Mouse (Mus musculus) adrenal gland, postnatal 4 days (tissue): Measurements from ENCODE around the gene Oca2. TPM values are rescaled to one million over a fixed set of nuclear protein-coding genes. Genes with fewer than 3 reads are reported as not detected.

Experiments
- DNase-seq, 2 experiments: peaks; one replicate each; pipeline ENCODE4 v3.0.0; 2021 to 2022; ENCODE audit warnings: low spot score in 2 of 2, mixed read lengths in 2 of 2
- total RNA-seq, 2 experiments: library from RNA; stranded (reverse); gene quantifications; 2 replicates each; pipeline ENCODE4 v1.2.3; 2021

Oca2 gene
- total RNA-seq, 2 experiments from 2014 or later: 8.8 to 9.6 TPM

DNA sequence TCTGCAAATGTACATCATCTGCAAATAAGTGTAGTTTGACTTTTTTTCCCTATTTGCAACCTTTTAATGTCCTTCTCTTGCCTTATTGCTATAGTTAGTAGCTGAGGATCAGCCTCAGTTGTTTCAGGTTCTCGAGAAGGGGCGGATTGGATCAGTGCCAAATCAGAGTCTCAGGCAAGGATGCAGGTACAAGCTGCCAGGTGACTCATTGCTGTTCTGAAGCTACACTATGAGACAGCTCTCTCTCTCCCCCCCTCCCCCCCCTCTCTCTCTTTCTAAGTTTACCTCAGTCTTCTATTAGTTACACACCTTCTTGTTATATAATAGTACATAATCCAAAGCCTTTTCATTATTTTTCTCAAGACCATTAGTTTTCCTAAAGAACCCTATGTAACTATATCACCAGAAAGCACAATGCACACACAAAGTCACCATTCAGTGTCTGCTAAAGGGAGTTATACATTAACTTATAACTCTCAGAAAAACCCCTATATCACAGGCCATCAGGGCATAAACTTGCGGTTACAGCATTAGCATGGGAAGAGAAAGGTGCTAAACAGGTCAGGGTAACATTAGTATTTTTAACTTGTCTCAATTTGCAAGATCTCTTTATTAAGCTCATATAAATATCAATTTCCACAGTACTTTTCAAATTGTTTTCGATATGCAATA lies 142.3 kb downstream of the Oca2 start:
- DNase-seq: no peak

DNA sequence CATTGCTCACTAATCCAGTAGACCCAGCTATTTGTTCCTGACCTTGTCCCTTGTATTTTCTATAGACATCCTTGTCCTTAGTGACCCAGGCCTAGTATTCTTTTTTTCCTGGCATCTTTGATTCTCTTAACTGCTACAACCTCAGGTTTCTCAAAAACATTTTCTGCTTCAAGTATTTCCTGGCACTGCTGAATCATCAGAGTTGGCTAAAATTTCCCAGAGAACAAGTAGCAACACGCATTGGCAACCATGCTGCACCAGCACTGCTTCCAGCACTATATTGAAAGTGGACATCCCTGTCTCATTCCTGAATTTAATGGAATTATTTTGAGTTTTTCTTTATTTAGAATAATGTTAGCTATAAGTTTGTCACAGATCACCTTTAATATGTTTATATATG lies 143.1 kb downstream of the Oca2 start:
- no peak for DNase-seq

- no peak for DNase-seq
Observed at GRCm38 (mm10) chr7:56388295-56388694, 148.7 kb downstream of the Oca2 start.

GRCm38 (mm10) chr7:56418182-56418836 lies 178.7 kb downstream of the Oca2 start:
- no peak for DNase-seq

GRCm38 (mm10) chr7:56419253-56419844 lies 179.8 kb downstream of the Oca2 start:
- no peak for DNase-seq

GRCm38 (mm10) chr7:56421946-56422345 lies 182.4 kb downstream of the Oca2 start:
- no peak for DNase-seq

DNA sequence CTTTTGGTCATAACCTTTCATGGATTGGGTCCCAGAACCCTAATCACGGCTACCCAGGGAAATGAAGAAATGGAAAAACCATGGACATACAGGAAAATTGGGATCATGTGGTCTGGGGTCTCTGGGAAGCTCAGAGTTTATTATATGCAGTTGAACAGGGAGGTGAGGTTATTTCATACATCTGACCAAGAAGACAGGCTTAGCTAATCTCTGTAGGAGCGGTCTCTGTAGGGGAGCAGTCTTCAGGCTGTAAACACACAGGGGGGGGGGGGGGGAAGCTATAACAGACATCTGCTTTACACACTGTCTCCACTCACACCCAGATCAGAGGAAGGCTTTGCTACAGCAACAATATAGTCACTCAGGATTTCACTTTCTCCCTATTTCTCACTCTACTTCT lies 184.0 kb downstream of the Oca2 start:
- DNase-seq: no peak

DNA sequence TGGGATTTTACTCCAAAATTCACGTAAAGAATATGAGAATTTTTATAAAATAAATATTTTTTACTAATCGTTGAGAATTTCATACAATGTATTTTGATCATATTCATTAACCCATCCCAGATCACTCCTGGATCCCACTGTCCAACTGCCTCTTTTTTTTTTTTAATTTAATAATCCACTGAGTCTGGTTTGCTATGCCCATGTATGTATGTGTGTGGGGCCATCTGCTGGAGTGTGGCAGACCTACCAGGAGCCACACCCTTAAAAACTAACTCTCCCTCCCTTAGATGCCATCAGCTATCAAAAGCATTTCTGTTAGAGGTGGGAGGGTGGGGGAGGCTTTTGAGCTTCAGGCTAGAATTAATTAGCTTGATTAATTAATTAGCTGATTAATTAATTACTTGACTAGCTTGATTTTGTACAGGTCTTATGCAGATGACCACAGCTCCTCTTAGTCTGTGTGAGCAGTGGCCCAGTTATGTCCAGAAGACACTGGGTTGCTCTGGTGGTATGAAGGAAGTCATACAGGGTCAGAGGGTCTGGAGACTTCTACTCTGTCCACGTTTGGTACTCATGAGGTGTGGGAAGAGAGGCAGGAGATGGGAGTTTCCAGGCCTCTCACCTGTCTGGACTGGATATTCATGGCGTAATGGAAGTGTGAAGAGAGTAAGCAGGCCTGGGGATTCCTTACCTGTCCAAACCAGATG lies 221.4 kb downstream of the Oca2 start:
- DNase-seq: no peak

- DNase-seq: no peak
Observed at GRCm38 (mm10) chr7:56498242-56498641, 258.7 kb downstream of the Oca2 start.

- DNase-seq: no peak
Observed at GRCm38 (mm10) chr7:56499319-56499718, 259.8 kb downstream of the Oca2 start.

DNA sequence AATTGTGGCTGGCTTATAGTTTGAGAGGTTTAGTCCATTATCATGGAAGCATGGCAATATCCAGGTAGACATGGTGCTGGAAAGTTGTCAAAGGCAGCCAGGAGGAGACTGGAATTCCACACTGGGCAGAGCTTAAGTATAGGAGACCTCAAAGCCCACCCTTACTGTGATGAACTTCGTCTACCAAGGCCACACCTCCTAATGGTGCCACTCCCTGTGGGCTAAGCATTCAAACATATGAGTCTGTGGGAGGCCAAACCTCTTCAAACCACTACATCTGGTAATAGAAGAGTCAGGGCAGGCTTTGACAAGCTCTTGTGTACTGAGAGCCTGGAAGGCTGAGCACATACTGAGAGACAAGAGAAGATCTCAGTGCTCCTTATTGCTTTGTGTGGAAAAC lies 260.2 kb downstream of the Oca2 start:
- DNase-seq: no peak

DNA sequence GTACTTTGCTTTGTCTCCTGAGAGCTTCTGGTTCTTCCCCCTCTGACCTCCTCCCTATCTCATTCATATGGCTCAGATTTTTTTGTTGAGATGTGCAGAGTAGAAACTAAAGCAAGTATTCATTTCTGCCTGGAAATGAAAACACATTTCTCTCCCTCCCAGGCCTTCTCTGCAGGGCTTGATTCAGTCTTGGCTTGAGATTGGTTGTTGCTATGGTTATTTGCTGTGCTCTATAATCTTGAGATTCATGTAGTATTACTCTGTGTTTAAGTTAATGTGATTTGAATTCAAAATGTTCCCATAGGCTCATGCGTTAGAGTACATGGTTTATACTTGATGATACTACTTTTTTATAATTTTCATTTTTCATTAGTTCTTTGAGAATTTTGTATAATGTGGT lies 260.9 kb downstream of the Oca2 start:
- no peak for DNase-seq

DNA sequence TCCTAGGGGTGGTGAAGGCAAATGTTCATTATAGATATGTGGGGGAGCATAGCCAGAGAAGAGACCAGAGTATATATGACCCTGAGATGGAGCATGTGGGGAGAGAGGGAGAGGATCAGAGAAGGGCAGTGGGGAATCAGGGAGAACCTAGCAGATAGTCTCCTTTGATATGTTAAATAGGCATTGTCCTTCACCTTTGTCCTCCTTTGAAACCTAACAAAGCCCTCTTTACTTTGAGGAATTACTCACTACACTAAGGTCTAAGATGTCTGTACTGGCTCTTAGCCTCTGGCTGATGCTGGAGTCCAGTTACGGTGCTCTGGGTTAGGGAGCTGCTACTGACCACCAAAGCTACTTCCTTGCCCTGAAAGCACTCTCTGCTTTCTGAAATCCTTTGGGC lies 279.0 kb downstream of the Oca2 start:
- DNase-seq: no peak

GRCm38 (mm10) chr7:56519741-56520140 lies 280.2 kb downstream of the Oca2 start:
- no peak for DNase-seq

GRCm38 (mm10) chr7:56534856-56535255 lies 295.3 kb downstream of the Oca2 start:
- no peak for DNase-seq

DNA sequence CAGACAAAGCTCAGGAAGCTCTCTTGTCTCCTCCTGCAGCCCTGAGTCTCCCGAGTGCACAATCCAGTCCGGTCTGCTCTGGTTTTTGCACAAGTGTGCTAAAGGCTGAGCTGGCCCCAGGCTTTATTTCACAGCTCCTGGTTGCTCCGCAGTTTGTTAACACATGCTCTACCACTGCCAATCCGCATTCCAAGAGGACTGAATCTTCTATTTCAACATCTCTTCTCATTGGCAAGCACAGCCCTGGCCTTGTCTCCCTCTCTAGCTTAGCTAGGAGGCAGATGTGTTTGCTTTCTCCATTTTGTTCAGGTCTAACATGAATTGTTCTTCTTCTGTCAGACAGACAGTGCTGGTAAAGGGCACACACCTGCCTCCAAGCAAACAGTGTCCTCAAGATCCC lies 309.7 kb downstream of the Oca2 start:
- no peak for DNase-seq

- DNase-seq: no peak
Observed at GRCm38 (mm10) chr7:56551804-56552203, 312.2 kb downstream of the Oca2 start.

Other genes with a start within 250 kb of the Oca2 start
- gene Nipa1, start 219.8 kb upstream of the Oca2 start, total RNA-seq: 1 to 10 TPM; 9.3 to 9.5 TPM
- 10 to 100 TPM; 45.0 to 49.7 TPM for gene Herc2, start 189.6 kb upstream of the Oca2 start, total RNA-seq